Mouse (Mus musculus): ENCODE measurements around the gene Frem3. TPM values are rescaled to one million over a fixed set of nuclear protein-coding genes. Genes with fewer than 3 reads are reported as not detected.

Frem3 gene
- under 1 TPM; 0.34 to 0.55 TPM for total RNA-seq (2021)

DNA sequence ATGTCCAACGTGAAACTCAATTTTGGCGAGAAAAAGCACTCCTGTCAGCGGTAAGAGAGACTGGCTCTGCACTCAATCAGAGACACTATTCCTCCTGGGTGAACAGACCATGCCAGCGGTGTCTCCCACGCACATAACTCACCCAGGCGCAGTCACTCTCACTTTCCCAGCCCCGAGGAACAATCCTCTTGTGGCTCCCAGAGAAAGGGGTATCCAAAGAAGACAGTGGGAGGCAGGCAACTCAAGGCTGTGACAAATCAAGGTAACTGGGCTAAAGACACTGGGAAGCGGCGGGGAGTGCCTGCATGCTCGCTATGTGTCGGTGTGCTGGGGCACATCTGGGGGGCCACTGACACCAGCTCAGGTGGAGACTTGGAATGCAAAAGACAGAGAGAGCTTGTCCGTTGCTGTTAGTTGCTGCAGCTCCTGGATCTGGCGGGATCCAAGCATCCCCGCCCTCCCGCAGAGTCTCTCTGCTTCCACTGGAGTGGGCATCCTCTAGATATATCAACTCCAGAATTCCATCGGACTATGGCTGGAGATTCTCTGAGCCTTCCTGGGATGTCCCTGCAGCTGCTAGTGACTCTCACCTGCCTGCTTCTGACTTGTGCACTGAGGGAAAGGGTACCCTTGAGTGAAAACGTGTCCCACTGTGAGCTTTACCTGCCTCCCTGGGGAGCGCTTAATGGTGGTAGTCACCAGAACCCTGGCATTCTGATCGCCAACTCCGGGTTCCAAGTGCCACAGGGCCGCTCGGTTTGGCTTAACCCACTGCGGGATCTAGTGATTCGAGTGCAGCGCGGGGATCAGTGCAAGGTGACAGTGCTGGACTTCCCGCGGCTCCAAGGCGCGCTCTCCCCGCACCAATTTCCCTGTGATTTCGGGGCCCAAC is at the start of gene Frem3:
Frem3 (plus strand) TSS at position 532 of the 892 bp plus-strand sequence.
- DNase-seq = peak; percentile 5

- DNase-seq = no peak
Measured at GRCm38 (mm10) chr8:80564205-80564839, 46.6 kb upstream of the Frem3 start.

- DNase-seq = no peak
Measured at GRCm38 (mm10) chr8:80567471-80567870, 43.4 kb upstream of the Frem3 start.

DNA sequence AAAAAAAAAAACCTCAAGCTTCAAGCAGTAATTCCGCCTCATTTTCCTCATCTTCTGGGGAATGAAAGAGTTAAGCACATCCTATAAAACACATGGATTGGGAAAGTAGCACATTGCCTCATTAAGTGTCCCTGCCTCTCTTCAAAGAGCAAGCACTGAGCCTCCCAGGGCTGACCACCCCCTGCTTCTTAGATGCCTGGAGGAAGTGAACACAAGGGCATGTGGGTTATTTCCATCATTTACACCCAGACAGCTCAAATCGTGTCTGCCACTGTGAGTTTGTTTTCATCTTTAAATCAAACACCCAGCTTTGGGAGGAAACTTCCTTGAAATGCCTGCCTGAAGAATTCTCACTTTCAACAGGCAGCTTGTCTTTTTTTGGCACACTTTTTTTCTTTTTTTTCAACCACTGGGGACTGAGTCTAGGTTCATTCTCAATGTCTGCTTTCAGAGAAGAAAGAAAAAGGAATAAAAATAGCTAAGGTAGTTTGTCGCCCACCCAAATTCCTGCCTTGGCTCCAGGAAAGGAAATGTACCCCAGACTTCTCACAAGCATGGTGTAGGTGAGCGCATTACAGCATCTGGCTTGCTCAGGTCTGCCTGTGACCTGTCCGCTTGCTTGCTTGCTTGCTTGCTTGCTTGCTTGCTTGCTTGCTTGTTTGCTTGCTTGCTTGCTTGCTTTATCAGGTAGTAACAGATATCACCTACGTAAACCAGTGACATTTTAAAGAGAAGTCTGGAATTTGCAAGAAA is 42.5 kb upstream of the Frem3 start:
- DNase-seq = no peak

GRCm38 (mm10) chr8:80572417-80573061 is 38.3 kb upstream of the Frem3 start:
- DNase-seq = no peak

DNA sequence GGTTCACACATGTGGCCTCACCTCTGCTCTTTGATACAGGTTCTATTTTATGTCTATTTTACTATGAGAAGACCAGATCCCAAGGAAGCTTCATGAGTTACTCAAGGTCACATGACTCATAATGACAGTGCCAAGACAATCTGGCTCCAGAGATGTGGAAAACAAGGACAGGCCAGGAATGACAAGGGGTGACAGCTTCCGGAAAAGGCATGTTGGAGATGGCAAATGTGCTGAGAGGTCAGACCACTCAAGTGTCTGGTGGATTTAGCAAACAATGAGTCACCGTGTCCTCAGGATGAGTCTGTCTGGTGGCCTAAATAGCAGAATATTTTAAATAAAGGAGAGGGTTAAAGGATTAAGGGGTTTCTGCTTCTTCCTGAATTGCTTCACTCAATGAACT is 33.8 kb upstream of the Frem3 start:
- DNase-seq = no peak

DNA sequence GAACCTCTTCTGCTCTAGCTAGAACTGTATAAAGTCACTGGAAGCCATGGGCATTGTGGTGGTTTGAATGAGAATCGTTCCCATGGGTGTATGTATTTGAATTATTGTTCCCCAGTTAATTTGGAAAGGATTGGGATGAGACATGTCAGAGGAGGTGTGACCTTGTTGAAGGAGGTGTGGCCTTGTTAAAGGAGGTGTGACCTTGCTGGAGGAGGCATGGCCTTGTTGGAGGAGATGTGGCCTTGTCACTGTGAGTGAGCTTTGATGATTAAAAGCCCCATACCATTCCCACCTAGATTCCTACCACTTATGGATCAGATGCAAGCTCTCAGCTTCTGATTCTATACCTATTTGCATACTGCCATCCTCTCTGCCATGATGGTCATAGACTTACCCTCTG is 31.8 kb upstream of the Frem3 start:
- DNase-seq = no peak

DNA sequence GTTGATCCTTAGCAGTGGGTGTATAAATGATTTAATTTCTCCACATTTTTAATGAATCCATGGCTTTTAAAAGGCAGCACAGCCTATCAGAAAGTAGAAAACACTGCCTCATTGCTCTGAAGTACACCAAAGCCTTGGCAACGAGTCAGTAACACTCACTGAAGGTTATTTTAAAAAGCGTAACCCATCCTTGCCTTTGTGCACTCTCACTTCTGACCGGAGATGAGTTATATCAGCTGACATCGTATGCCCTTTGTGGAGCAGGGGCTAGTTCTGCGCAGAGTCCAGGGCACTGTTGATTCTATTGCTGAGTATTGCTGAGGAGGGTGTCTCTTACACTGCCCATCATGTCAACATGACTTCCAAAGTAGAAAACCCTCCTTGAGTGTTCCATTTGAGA is 18.3 kb upstream of the Frem3 start:
- DNase-seq = no peak

DNA sequence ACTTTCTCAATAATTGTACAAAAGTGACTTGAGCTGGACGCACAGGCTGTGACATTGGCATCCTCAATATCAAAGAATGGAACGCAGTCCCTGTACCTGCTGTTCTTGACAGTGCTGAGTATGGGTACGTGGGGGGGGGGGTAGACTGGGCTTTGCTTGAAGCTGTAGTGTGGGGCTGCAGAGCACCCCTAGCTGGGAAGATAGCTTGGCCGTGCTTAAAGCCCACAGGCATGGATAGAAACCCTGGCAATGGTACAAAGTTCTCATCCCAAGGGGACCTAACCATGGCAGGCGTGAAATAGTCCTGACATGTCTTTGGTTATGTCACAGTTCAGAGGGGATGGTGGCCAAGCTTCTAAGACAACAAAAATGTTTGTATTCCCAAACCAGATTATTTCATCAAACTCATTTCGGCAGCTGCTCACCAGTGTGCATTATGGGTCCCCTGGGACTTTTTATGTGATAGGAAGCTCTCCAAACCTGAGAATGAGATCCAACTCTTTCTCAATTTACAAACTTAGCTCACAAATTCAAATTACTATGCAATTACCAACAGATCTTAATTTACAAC is 10.2 kb upstream of the Frem3 start:
- peak; percentile 14 for DNase-seq

DNA sequence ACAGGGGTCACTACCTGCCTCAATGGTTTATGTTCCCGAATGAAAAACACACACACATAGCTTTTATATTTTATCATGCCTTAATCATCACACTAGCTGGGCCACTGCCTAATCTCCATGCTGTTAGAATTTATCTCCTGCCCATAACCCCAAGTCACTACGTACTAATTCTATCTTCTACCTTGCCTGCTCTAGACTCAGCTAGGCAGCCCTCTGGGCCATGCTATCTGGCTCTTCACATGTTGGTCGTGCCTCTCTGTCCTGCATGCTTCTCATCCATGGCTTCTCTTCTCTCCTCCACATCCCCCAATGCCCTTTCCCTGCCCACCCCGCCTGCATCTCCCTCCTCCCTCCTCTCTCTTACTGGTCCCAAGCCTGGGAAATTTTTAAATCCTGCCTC is 9.0 kb upstream of the Frem3 start:
- no peak for DNase-seq

DNA sequence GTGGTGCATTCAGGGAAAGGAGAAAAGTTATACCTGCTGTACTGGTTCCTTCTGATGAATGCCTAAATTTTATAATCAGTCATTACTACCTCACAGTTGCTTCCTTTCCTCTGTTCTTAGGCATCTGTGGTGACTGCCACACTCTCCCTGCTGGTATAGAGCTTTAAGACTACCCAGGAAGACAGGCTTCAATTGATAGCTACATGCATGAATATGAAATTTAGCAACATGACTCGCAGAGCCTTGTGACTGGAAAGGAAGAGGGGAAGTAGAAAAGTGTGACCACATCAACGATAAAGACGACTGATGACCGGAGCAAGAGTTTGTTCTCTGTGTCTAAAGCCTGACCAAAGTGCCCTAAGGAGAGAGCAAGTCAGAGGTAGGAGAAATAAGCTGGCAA is 3.8 kb upstream of the Frem3 start:
- DNase-seq = no peak

GRCm38 (mm10) chr8:80611441-80611751 is 516 bp downstream of the Frem3 start:
- DNase-seq = no peak

- DNase-seq = no peak
Measured at GRCm38 (mm10) chr8:80619787-80620186, 8.9 kb downstream of the Frem3 start.

DNA sequence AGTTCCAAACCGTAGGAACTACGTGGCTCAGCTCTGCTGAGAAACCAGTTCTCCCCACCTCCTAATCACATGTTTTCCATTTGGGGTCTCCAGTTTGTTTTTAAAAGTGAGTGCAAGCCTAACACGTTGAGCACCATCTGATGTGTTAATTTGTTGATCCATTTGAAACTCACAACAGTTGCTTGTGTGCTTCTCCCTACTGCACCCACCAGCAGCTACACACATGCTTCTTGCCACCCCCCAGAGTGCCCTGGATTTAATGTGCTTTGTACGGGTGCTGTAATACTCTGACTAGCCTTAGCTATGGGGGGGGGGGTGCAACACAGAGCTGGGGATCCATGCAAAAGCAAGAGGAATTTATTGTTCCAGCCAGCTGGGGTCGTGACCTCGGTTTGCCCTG is 36.5 kb downstream of the Frem3 start:
- DNase-seq = no peak

GRCm38 (mm10) chr8:80657639-80658038 is 46.8 kb downstream of the Frem3 start:
- no peak for DNase-seq

- DNase-seq = no peak
Measured at GRCm38 (mm10) chr8:80661055-80661454, 50.2 kb downstream of the Frem3 start.

DNA sequence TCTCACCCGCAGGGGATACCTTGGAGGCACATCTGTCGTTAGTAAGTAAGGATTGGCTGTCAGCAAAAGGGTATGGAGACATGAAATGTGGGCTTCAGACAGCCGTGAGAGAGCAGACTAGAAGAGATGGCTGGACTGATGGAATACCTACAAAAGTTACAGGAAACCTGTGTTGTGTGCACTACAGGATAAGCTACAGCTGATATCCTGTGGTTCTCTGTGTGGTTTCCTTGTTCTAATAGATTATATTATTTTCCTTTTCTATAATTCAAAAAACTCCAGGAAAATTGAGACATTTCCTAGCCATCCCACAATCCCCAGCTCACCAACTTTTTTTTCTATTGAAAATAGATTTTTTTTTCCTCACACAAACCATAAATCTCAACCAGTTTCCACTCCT is 52.6 kb downstream of the Frem3 start:
- DNase-seq = no peak

DNA sequence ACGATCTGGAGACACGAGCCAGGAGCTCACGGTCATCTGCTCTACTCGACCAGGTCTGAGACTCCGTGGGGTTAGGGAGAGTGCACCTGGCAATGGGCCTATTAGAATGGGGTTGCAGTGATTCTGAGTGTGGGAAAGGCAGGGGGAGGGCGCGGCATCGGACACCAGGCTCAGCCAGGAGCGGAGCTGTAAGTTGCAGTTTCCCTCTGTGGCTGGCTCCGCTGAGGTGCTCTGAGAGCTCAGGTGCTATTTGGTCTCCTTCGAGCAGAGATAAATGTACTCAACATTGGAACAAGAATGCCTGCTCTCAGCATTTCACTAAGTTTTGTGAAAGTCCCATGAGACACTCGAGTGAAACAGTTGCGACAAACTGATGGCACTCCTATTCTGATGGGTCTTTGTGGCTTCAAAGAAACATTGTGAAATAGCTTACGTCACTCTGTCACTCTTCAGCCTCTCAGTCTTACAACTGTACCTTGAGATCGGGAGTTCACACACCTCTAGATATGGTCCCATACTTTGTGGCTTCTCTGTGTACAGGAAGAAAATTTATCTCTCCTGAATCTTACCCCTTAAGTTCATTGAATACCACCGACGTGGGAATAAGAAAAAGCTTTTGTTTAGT is 58.5 kb downstream of the Frem3 start:
- no peak for DNase-seq

GRCm38 (mm10) chr8:80682594-80682993 is 71.7 kb downstream of the Frem3 start:
- no peak for DNase-seq

- no peak for DNase-seq
Measured at GRCm38 (mm10) chr8:80683756-80684335, 73.0 kb downstream of the Frem3 start.

GRCm38 (mm10) chr8:80688141-80688540 is 77.3 kb downstream of the Frem3 start:
- DNase-seq = peak; percentile 82

Data from heart, postnatal 4 days (tissue).